ENCODE assay signal across 8 mouse cellular contexts in genomic region chr10:62920766-62921156, GRCm38 (mm10). TPM values are rescaled to one million over a fixed set of nuclear protein-coding genes. Genes with fewer than 3 reads are reported as not detected.
DNase-seq lines count a peak whose midpoint lies in the region; ATAC-seq and TF ChIP-seq lines count a peak whose summit lies in the region.

No protein-coding gene starts in this region.

- no peak for DNase-seq in cerebellum, adult 2 months
- no peak for DNase-seq in cerebellum, postnatal 10 days
- DNase-seq in spleen, adult 2 months (ENCODE audit: low read depth in 1 of 2, low spot score in 2 of 2), result no peak
- no peak for DNase-seq in spleen, postnatal 4 days (ENCODE audit: low spot score in 2 of 2)
- DNase-seq in stomach, postnatal 0 days (ENCODE audit: low spot score), result no peak
- DNase-seq in cerebellum, adult 8-10 months, result no peak
- DNase-seq in gastrocnemius, postnatal 36 days, result no peak

- under 1% methylated on average over 29 of the region's 29 CpGs for WGBS in cerebellum, adult 2 months
- WGBS in spleen, adult 2 months, result 0% methylated on average over 29 of the region's 29 CpGs
- under 1% methylated on average over 29 of the region's 29 CpGs for WGBS in limb, embryonic 15.5 days
- under 1% methylated on average over 24 of the region's 29 CpGs for WGBS in stomach, postnatal 0 days

- peak overlapping the region; percentile 65 for H3K27ac ChIP-seq in cerebellum, adult 2 months (ENCODE audit: insufficient read depth, low read length)
- H3K27ac ChIP-seq in spleen, adult 2 months (ENCODE audit: insufficient read depth, low read length), result peak overlapping the region; percentile 65
- peak overlapping the region; percentile 88 for H3K27ac ChIP-seq in limb, embryonic 15.5 days
- peak overlapping the region; percentile 94 for H3K27ac ChIP-seq in stomach, postnatal 0 days (replicated peaks)

- no peaks in the 10 kb centered on the region for H3K27me3 ChIP-seq in cerebellum, adult 2 months (ENCODE audit: control insufficient read depth, insufficient read depth, low read length)
- H3K27me3 ChIP-seq in spleen, adult 2 months (ENCODE audit: control insufficient read depth, insufficient read depth, low read length), result no peaks in the 10 kb centered on the region
- no peaks in the 10 kb centered on the region for H3K27me3 ChIP-seq in limb, embryonic 15.5 days
- no peaks in the 10 kb centered on the region for H3K27me3 ChIP-seq in stomach, postnatal 0 days (ENCODE audit: control insufficient read depth, insufficient read depth, low read length)

- TF ChIP-seq POLR2A in cerebellum, adult 2 months (IDR thresholded peaks at IDR 0.05; ENCODE audit: borderline replicate concordance, insufficient read depth, low read length), result no peak
- no peak for TF ChIP-seq POLR2A in spleen, adult 2 months (IDR thresholded peaks at IDR 0.05; ENCODE audit: low read depth, low read length)

- peaks cover 10% of the 10 kb centered on the region for H3K4me1 ChIP-seq in cerebellum, adult 2 months (ENCODE audit: control insufficient read depth, insufficient read depth, low read length)
- H3K4me1 ChIP-seq in spleen, adult 2 months (ENCODE audit: control insufficient read depth, insufficient read depth, insufficient read length), result peaks cover 5% of the 10 kb centered on the region; the same call in 1 of the 2 replicates
- H3K4me1 ChIP-seq in limb, embryonic 15.5 days, result peaks cover 14% of the 10 kb centered on the region
- H3K4me1 ChIP-seq in stomach, postnatal 0 days (replicated peaks; ENCODE audit: control insufficient read depth, insufficient read depth), result no peaks in the 10 kb centered on the region

- H3K9me3 ChIP-seq in limb, embryonic 15.5 days, result no peaks in the 10 kb centered on the region
- no peaks in the 10 kb centered on the region for H3K9me3 ChIP-seq in stomach, postnatal 0 days (ENCODE audit: control insufficient read depth, low read length)

- peak overlapping the region; percentile 98 for H3K9ac ChIP-seq in limb, embryonic 15.5 days
- H3K9ac ChIP-seq in stomach, postnatal 0 days (ENCODE audit: low read length), result peak overlapping the region; percentile 98

- peak overlapping the region; percentile 99 for H3K4me3 ChIP-seq in cerebellum, adult 2 months (replicated peaks; ENCODE audit: insufficient read depth, low read depth, low read length)
- peak overlapping the region; percentile 75 for H3K4me3 ChIP-seq in spleen, adult 2 months (ENCODE audit: extremely low read depth, insufficient read depth, insufficient read length)
- peak overlapping the region; percentile 92 for H3K4me3 ChIP-seq in limb, embryonic 15.5 days
- peak overlapping the region; percentile 97 for H3K4me3 ChIP-seq in stomach, postnatal 0 days (ENCODE audit: low read depth, low read length)

- peak; percentile 56 for ATAC-seq in limb, embryonic 15.5 days (ENCODE audit: insufficient number of reproducible peaks, low FRiP score, low TSS enrichment, low read depth)
- peak; percentile 76 for ATAC-seq in stomach, postnatal 0 days (ENCODE audit: low FRiP score, low TSS enrichment)

- intact Hi-C loops in gastrocnemius, postnatal 36 days (cut with DNase I), result loop anchor here (1.0 kb wide), 1 partner anchor 128 kb away; the partner anchor contains the start of gene Ccar1

- H3K4me2 ChIP-seq in limb, embryonic 15.5 days, result peak overlapping the region; percentile 84
- H3K4me2 ChIP-seq in stomach, postnatal 0 days (replicated peaks; ENCODE audit: low read depth), result peak overlapping the region; percentile 86

- no peak for TF ChIP-seq CTCF in cerebellum, adult 2 months (IDR thresholded peaks at IDR 0.05; ENCODE audit: borderline replicate concordance, insufficient read depth, low read depth, low read length)
- TF ChIP-seq CTCF in spleen, adult 2 months (IDR thresholded peaks at IDR 0.05; ENCODE audit: extremely low read depth, insufficient read depth, insufficient read length, insufficient replicate concordance), result no peak
- no peak for TF ChIP-seq CTCF in stomach, postnatal 0 days (IDR thresholded peaks at IDR 0.05; ENCODE audit: low read depth)

- TF ChIP-seq EP300 in stomach, postnatal 0 days (optimal IDR thresholded peaks at IDR 0.05), result no peak

- no peaks in the 10 kb centered on the region for H3K36me3 ChIP-seq in spleen, adult 2 months (ENCODE audit: control insufficient read depth, insufficient read depth, low read length)
- H3K36me3 ChIP-seq in limb, embryonic 15.5 days, result no peaks in the 10 kb centered on the region
- H3K36me3 ChIP-seq in stomach, postnatal 0 days (ENCODE audit: control insufficient read depth, insufficient read depth, low read length), result no peaks in the 10 kb centered on the region

RNA-seq across cellular contexts. Expression of gene Slc25a16, which starts 0.3 kb away (rescaled TPM):
- polyA plus RNA-seq in cerebellum, adult 2 months (2012; rRNA removed), result 27.0 and 28.4 TPM in 2 replicates
- polyA plus RNA-seq in spleen, adult 2 months (2012; rRNA removed), result 8.5 and 21.5 TPM in 2 replicates
- polyA plus RNA-seq in limb, embryonic 15.5 days (2015; fragmentation: Nextera tagmentation; extraction: Ambion mirVana), result 12.0 and 12.9 TPM in 2 replicates
- polyA plus RNA-seq in stomach, postnatal 0 days (2015; fragmentation: Nextera tagmentation; extraction: Ambion mirVana), result 14.7 and 16.5 TPM in 2 replicates
- 10 to 100 TPM; 15.0 to 15.4 TPM for total RNA-seq in gastrocnemius, postnatal 36 days (2021)

RNA-seq across cellular contexts. Expression of gene Tet1, which starts 12.0 kb away (rescaled TPM):
- 6.5 and 7.4 TPM in 2 replicates for polyA plus RNA-seq in cerebellum, adult 2 months (2012; rRNA removed)
- 0.84 and 1.1 TPM in 2 replicates for polyA plus RNA-seq in spleen, adult 2 months (2012; rRNA removed)
- 22.8 and 24.9 TPM in 2 replicates for polyA plus RNA-seq in limb, embryonic 15.5 days (2015; fragmentation: Nextera tagmentation; extraction: Ambion mirVana)
- 6.4 TPM in 2 replicates for polyA plus RNA-seq in stomach, postnatal 0 days (2015; fragmentation: Nextera tagmentation; extraction: Ambion mirVana)
- 1 to 10 TPM; 2.2 to 4.2 TPM for total RNA-seq in gastrocnemius, postnatal 36 days (2021)

RNA-seq across cellular contexts. Expression of gene Dna2, which starts 26.1 kb away (rescaled TPM):
- polyA plus RNA-seq in cerebellum, adult 2 months (2012; rRNA removed), result 3.0 and 3.9 TPM in 2 replicates
- 4.7 and 6.4 TPM in 2 replicates for polyA plus RNA-seq in spleen, adult 2 months (2012; rRNA removed)
- polyA plus RNA-seq in limb, embryonic 15.5 days (2015; fragmentation: Nextera tagmentation; extraction: Ambion mirVana), result 12.5 and 12.9 TPM in 2 replicates
- polyA plus RNA-seq in stomach, postnatal 0 days (2015; fragmentation: Nextera tagmentation; extraction: Ambion mirVana), result 3.3 and 3.6 TPM in 2 replicates
- total RNA-seq in gastrocnemius, postnatal 36 days (2021), result under 1 TPM; 0.39 to 0.43 TPM

RNA-seq across cellular contexts. Expression of gene Rufy2, which starts 59.3 kb away (rescaled TPM):
- polyA plus RNA-seq in cerebellum, adult 2 months (2012; rRNA removed), result 68.4 and 70.4 TPM in 2 replicates
- 2.6 and 3.0 TPM in 2 replicates for polyA plus RNA-seq in spleen, adult 2 months (2012; rRNA removed)
- polyA plus RNA-seq in limb, embryonic 15.5 days (2015; fragmentation: Nextera tagmentation; extraction: Ambion mirVana), result 28.3 and 28.6 TPM in 2 replicates
- 10.3 and 12.8 TPM in 2 replicates for polyA plus RNA-seq in stomach, postnatal 0 days (2015; fragmentation: Nextera tagmentation; extraction: Ambion mirVana)
- 1 to 10 TPM; 4.3 to 7.5 TPM for total RNA-seq in gastrocnemius, postnatal 36 days (2021)
